ENCODE assay signal across 13 mouse cellular contexts in genomic region chr11:107584660-107585451, GRCm38 (mm10). TPM values are rescaled to one million over a fixed set of nuclear protein-coding genes. Genes with fewer than 3 reads are reported as not detected.
A peak's percentile ranks its signal among the peaks of the same experiment; 100 is the strongest.
DNase-seq lines count a peak whose midpoint lies in the region; ATAC-seq and TF ChIP-seq lines count a peak whose summit lies in the region.
"Had no signal": no experiment of that assay in that cellular context is flagged by ENCODE, and none has a peak within 500 bp of the region (broad histone marks: within the 10 kb centered on the region; RNA-seq: fewer than 3 reads in every experiment).

No protein-coding gene starts in this region.

- TF ChIP-seq POLR2A in brain, embryonic 14.5 days (IDR thresholded peaks at IDR 0.05; ENCODE audit: borderline replicate concordance, extremely low read depth, insufficient read depth, insufficient read length, poor library complexity, severe bottlenecking), result no peak
- no peak for TF ChIP-seq POLR2A in thymus, adult 2 months (IDR thresholded peaks at IDR 0.05; ENCODE audit: control insufficient read depth, extremely low read depth, insufficient read depth, low read length, poor library complexity)

- ATAC-seq in kidney, postnatal 0 days (replicated peaks; ENCODE audit: low FRiP score, low read depth), result no peak
- no peak for ATAC-seq in midbrain, embryonic 16.5 days
- ATAC-seq: intestine, embryonic 15.5 days had no signal

- H3K4me1 ChIP-seq in kidney, postnatal 0 days (replicated peaks; ENCODE audit: insufficient read depth, low read length), result 0 out of 2 replicates have a peak, but pooled peaks cover 8% of the 10 kb centered on the region
- peaks cover 34% of the 10 kb centered on the region for H3K4me1 ChIP-seq in thymus, adult 2 months (replicated peaks; ENCODE audit: control insufficient read depth, insufficient read depth, low read length)
- H3K4me1 ChIP-seq in midbrain, embryonic 16.5 days (ENCODE audit: control insufficient read depth, insufficient read depth, low read length), result no peaks in the 10 kb centered on the region
- H3K4me1 ChIP-seq: intestine, embryonic 15.5 days had no signal

- no peak for TF ChIP-seq CTCF in kidney, postnatal 0 days (IDR thresholded peaks at IDR 0.05; ENCODE audit: low read depth)
- TF ChIP-seq CTCF in brain, embryonic 14.5 days (IDR thresholded peaks at IDR 0.05; ENCODE audit: borderline replicate concordance, extremely low read depth, insufficient read depth, insufficient read length), result no peak
- no peak for TF ChIP-seq CTCF in thymus, adult 2 months (IDR thresholded peaks at IDR 0.05; ENCODE audit: borderline replicate concordance, control insufficient read depth, extremely low read depth, insufficient read depth, low read length, poor library complexity)

- H3K4me2 ChIP-seq in kidney, postnatal 0 days (ENCODE audit: low read length), result no peak overlapping the region
- H3K4me2 ChIP-seq in midbrain, embryonic 16.5 days (ENCODE audit: low read length), result no peak overlapping the region
- H3K4me2 ChIP-seq: intestine, embryonic 15.5 days had no signal

- WGBS in kidney, postnatal 0 days, result 45% methylated on average over 12 of the region's 12 CpGs
- WGBS in thymus, adult 2 months, result 47% methylated on average over 12 of the region's 12 CpGs
- WGBS in midbrain, embryonic 16.5 days, result 66% methylated on average over 12 of the region's 12 CpGs

- DNase-seq in adrenal gland, postnatal 36 days, result peak; percentile 18 to 33
- no peak for DNase-seq in adrenal gland, postnatal 25 days
- peak; percentile 68 for DNase-seq in kidney, postnatal 0 days (ENCODE audit: low spot score)
- no peak for DNase-seq in kidney, adult 11 months
- DNase-seq in brain, embryonic 14.5 days (ENCODE audit: low read depth), result peak; percentile 47
- DNase-seq in thymus, adult 2 months, result peak; percentile 67
- DNase-seq in ovary, postnatal 10 days (ENCODE audit: low spot score), result no peak
- DNase-seq: gastrocnemius, postnatal 10 days; lung, adult 2 months; right cerebral cortex, postnatal 25 days had no signal

- H3K4me3 ChIP-seq in kidney, postnatal 0 days (replicated peaks; ENCODE audit: low read depth, low read length), result no peak overlapping the region
- no peak overlapping the region for H3K4me3 ChIP-seq in thymus, adult 2 months (ENCODE audit: control insufficient read depth, insufficient read depth, low read length)
- H3K4me3 ChIP-seq in midbrain, embryonic 16.5 days (ENCODE audit: low read depth, low read length), result no peak overlapping the region
- H3K4me3 ChIP-seq: intestine, embryonic 15.5 days had no signal

- H3K9ac ChIP-seq in kidney, postnatal 0 days (ENCODE audit: low read depth, low read length), result no peak overlapping the region
- H3K9ac ChIP-seq in midbrain, embryonic 16.5 days (ENCODE audit: low read depth, low read length), result no peak overlapping the region
- H3K9ac ChIP-seq: intestine, embryonic 15.5 days had no signal

- no peaks in the 10 kb centered on the region for H3K27me3 ChIP-seq in kidney, postnatal 0 days (ENCODE audit: insufficient read depth, low read length)
- H3K27me3 ChIP-seq in thymus, adult 2 months (ENCODE audit: control insufficient read depth, insufficient read depth, low read length), result no peaks in the 10 kb centered on the region
- no peaks in the 10 kb centered on the region for H3K27me3 ChIP-seq in midbrain, embryonic 16.5 days (ENCODE audit: control insufficient read depth, insufficient read depth, low read depth, low read length)
- H3K27me3 ChIP-seq: CH12.LX; intestine, embryonic 15.5 days had no signal

- peak overlapping the region; percentile 42; the same call in 1 of the 2 replicates for H3K27ac ChIP-seq in kidney, postnatal 0 days
- H3K27ac ChIP-seq in thymus, adult 2 months (ENCODE audit: control insufficient read depth, insufficient read depth, low read length), result peak overlapping the region; percentile 18
- H3K27ac ChIP-seq in midbrain, embryonic 16.5 days (ENCODE audit: low read length), result no peak overlapping the region
- H3K27ac ChIP-seq: intestine, embryonic 15.5 days had no signal

- peaks cover 11% of the 10 kb centered on the region; the same call in 1 of the 2 replicates for H3K36me3 ChIP-seq in kidney, postnatal 0 days (ENCODE audit: insufficient read depth, low read length)
- peaks cover 6% of the 10 kb centered on the region; the same call in 1 of the 2 replicates for H3K36me3 ChIP-seq in thymus, adult 2 months (ENCODE audit: control insufficient read depth, insufficient read depth, low read length)
- 0 out of 2 replicates have a peak, but pooled peaks cover 3% of the 10 kb centered on the region for H3K36me3 ChIP-seq in midbrain, embryonic 16.5 days (ENCODE audit: control insufficient read depth, insufficient read depth, low read length)
- H3K36me3 ChIP-seq: intestine, embryonic 15.5 days had no signal

- H3K9me3 ChIP-seq in kidney, postnatal 0 days (replicated peaks; ENCODE audit: low read length), result no peaks in the 10 kb centered on the region
- H3K9me3 ChIP-seq in midbrain, embryonic 16.5 days (replicated peaks; ENCODE audit: control insufficient read depth, low read length, poor library complexity, severe bottlenecking), result no peaks in the 10 kb centered on the region
- H3K9me3 ChIP-seq: intestine, embryonic 15.5 days had no signal

RNA-seq across cellular contexts. Expression of gene Helz, which starts 37.1 kb away (rescaled TPM):
- 10 to 100 TPM; 27.3 to 32.2 TPM for total RNA-seq in adrenal gland, postnatal 36 days (2021)
- 29.5 and 36.6 TPM in 2 replicates for total RNA-seq in adrenal gland, postnatal 25 days (2021)
- polyA plus RNA-seq in kidney, postnatal 0 days (2015; fragmentation: Nextera tagmentation; extraction: Ambion mirVana), result 11.7 and 12.3 TPM in 2 replicates
- 12.7 and 16.4 TPM in 2 replicates for polyA plus RNA-seq in brain, embryonic 14.5 days (2012; rRNA removed)
- 66.9 and 82.2 TPM in 2 replicates for polyA plus RNA-seq in thymus, adult 2 months (2012; rRNA removed)
- 16.6 and 18.3 TPM in 2 replicates for polyA plus RNA-seq in midbrain, embryonic 16.5 days (2015; fragmentation: Nextera tagmentation; extraction: Ambion mirVana)

Comparison
In these comparisons a context has a peak if more than half of its experiments do, and no peak if none do; other contexts are left out.
1. DNase-seq: peak in adrenal gland, postnatal 36 days (2 of 2), kidney, postnatal 0 days (single experiment), brain, embryonic 14.5 days (single experiment) and thymus, adult 2 months (single experiment); none in adrenal gland, postnatal 25 days (single experiment), kidney, adult 11 months (single experiment) and ovary, postnatal 10 days (single experiment).